Mouse (Mus musculus): ENCODE results near the gene Irx1.

Irx1 gene

DNA sequence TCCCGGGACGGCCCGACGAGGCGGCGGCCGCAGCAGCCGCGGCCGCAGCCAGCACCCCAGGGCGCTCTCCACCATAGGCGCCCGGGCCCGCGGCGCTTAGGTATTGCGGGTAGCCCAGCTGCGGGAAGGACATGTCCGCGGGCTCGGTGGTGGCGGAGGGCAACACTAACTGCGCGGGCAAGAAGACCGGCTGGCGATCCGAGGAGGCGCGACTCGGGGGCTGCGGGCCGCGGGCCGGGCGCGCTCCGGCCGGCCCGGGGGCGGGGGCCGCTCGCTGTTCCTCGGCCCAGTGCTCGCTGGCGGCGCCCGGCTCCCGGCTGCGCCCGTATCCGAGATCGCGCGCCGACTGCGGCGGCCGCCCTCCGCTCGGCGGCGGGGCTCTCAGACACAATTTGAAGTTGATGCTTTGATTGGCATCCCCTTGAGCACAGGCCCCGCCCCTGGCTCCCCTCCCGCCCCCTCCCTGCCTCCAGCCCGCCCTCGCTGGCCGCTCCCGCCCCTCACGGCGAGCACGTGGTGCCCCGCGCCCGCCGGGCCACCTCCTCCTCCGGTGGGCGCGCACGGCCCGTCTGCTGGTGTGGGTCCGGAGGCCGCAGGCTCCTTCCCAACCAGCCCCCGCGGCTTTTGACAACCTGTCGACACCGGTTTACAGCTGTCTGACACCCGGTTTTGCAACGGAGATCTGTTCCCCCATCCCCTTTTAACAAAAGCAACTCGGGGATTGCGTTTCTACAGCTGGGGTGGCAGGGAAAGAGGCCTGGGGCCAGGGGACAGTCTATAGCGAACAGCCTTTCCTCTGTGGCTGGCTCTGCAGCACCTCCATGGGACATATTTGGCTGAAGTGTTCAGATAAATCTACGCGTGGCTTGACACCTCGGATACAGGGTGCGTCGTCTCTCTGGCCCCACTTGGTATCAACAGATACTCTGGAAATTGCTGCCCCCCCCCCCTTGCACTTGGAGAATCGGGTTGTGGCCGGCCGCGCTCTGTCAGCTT is at the start of gene Irx1:
Gene Irx1 (minus strand): TSS at position 368 of the 996 bp plus-strand sequence.
- WGBS = 1% methylated on average over 98 of the region's 100 CpGs

GRCm38 (mm10) chr13:71979932-71980655 is 16.6 kb upstream of the Irx1 start:
- WGBS = 66% methylated on average over 5 of the region's 5 CpGs

GRCm38 (mm10) chr13:71975753-71976152 is 12.2 kb upstream of the Irx1 start:
- WGBS = 83% methylated on average over 3 of the region's 3 CpGs

DNA sequence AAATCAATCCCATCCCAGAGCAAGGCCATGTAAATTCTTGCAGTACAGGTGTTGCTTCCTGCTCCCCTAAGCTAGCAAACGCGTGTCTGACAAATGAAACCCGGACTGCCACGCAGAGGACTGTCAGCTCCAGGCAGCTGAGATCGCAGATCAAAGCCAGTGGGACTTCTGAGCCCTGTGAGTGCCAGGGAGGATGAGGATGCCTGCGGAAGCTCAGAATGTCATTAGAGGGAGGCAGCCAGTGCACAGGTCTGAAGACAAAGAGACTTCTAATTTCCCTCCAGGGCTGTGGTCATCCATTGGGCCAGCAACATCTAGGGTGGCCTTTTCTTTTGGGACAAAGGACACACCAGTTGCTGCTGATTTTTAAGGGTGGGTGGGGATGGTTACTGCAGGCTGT is 4.8 kb upstream of the Irx1 start:
- WGBS = 2% methylated on average over 6 of the region's 6 CpGs

DNA sequence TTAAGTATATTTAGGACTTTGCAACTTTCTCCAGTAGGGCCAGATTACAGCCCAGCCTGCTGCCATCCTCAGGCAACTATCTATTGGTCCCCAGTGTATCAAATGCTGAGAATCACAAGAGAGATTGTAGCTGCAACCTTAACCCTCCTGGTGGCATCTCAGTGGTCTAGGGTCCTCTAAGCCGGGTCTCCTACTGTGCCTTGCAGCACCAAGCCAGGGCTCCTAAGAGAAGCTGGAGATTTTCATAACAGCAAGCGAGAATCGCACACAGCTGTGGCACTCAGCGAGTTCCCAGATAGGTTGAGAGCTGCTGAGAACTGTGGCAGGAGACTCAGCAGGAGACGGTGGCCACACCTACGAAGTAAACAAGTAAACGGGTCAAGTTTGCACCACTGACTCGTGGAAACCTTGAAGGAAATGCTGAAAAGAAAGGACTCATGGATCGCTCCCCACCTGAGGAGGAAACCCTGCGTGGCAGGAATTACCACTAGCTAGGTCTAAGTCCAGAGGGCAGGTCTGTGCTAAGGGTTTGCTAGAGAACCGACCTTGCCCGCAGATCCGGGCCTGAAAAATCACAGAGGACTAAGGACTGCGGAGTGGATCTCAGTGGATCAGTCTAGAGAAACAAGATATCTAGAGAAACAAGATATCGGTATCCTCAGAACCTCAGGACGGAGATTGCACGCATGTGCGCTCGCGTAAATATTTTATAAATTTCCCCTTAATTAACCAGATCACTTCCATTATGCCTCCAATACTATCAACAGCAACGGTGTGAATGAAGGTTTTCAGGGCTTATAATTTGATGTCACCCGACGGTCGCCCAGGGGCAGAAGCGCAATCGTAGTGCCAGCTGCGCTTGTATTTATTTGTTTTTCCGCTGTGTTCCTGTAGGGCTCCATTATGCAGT is 4.1 kb upstream of the Irx1 start:
- WGBS = 6% methylated on average over 28 of the region's 28 CpGs

DNA sequence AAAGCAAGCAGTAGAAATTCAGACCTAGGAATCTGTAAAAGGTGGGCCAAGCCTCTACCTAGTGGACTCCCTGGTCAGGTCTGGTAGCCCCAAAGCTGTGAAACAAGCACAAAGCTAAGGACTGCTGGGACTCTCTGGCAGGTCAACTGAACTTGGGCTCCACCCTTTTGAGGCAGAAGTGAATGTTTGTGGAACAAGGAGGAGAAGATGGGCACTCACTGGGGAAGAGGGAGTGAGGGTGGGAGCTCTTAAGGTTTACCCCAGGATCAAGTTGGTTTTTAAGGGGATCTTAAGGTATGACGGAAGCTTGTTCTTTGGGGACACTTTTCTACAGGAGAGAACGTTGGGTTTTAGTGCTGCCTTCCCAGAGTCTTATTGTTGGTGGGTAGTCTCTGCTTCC is 3.1 kb upstream of the Irx1 start:
- 23% methylated on average over 2 of the region's 2 CpGs for WGBS

DNA sequence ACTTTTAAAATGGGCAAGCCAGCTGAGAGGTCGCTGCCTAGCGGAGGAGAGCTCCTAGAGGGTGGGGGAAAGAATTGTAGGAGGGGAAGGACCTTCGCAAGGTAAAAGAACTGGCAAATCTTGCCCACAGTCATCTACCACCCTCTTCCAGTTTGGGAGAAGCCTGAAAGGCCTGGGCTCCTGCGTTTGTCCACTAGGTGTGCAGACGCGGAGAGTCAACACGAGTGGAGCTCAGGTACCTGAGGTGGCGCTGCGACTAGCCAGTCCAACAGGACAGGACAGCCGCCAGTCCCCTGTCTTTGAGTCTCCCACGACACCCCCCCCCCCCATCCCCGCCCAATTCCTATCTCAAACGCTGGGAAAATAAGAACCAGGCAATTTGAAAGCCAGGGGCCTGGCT is 843 bp upstream of the Irx1 start:
- WGBS = 6% methylated on average over 13 of the region's 13 CpGs

DNA sequence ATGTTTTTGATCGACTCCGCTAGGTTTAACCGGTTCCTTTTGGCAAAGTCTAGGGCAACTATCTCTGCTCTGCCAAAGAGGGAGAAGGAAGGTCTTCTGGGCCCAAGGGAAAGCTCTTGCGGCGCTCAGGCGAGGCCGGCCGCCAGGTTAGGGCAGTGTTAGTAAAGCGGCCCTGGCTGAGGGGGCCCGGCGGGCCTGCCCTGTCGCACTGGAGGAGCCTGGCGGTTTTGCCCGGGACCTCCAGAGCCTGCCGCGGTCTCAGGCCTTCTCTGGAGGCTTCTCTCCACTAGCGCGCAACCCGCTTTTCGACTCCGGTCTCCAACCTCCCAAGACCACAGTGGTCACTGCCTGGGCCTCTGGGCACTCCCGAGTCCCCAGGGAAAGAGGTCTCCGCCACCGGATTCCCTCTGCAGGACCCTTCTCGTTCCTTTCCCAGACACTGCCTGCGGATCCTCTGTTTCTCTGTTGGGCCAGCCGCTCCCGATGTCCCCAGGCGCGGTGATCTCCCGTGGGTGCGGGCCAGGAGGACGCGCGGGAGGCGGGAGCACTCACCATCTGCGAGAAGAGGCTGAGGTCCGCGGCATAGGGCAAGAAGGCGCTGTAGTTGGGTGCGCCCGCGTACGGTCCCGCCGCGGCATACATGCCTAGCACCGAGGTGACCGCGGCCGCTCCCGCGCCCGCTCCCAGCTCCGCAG is 715 bp downstream of the Irx1 start:
- 1% methylated on average over 55 of the region's 55 CpGs for WGBS

GRCm38 (mm10) chr13:71961891-71962660 is 1.4 kb downstream of the Irx1 start:
- 7% methylated on average over 25 of the region's 25 CpGs for WGBS

DNA sequence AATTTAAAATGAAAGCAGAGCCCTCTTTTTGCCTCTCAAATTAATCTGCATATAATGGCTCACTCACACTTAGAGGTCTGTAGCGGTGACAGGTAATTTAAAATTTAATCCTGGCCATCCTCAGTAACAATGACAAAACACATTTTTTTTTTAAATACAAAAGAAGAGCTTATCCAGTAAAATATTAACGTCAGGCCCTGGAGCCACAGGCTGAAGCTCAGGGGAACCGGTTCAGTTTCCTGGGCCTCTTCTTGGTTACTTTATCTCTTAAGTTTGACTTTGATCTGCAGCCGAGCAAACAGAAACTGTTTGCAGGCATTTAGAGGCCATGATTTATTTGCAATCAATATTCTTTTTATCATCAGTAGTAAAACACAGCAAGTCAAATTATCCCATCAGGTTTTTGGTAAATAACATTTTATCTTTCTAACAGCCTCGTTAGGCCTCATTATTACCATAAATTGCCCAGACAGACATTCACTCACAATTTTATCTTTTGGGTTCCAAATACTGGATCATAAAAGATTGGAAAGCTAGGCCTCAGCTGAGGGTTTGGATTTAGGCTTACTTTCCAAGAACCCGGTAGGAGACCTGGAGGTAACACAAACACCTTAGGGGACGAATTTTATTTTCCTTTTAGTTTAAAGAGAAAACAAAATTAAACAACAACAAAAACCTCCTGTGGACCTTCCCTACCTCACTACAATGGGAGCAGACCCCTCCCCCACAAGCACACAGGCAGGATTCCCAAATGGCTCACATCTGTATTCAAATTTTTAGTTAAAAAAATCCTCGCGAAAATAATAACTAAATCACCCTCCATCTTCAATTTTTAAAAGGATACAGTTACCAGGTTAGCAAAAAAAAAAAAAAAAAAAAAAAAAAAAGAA is 2.4 kb downstream of the Irx1 start:
- WGBS = 21% methylated on average over 9 of the region's 9 CpGs

GRCm38 (mm10) chr13:71960277-71960672 is 3.2 kb downstream of the Irx1 start:
- 11% methylated on average over 9 of the region's 9 CpGs for WGBS

GRCm38 (mm10) chr13:71959361-71960276 is 3.9 kb downstream of the Irx1 start:
- 9% methylated on average over 76 of the region's 76 CpGs for WGBS

DNA sequence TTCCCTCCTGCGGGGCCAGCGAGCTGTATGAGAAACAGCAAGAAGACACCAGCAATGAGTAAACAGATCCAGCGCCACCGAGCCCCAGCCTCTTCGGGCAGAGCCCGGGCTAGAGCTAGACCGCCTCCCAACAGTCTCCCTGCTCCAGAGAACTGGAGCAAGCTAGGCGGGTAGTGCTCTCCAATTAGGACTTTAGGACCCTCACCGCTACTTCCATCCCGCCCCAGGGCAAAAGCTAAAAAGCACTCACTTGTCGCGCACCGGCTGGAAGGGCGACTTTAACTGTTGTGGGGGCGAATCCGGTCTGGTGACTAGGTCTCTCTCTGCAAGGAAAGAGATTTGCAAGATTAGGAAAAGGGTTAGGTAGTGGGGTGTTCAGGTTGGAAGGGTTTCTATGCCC is 4.9 kb downstream of the Irx1 start:
- 5% methylated on average over 16 of the region's 16 CpGs for WGBS

- 9% methylated on average over 21 of the region's 21 CpGs for WGBS
Observed at GRCm38 (mm10) chr13:71957811-71958351, 5.6 kb downstream of the Irx1 start.

GRCm38 (mm10) chr13:71957147-71957546 is 6.4 kb downstream of the Irx1 start:
- 15% methylated on average over 18 of the region's 18 CpGs for WGBS

- 7% methylated on average over 9 of the region's 9 CpGs for WGBS
Observed at GRCm38 (mm10) chr13:71956481-71956880, 7.0 kb downstream of the Irx1 start.

DNA sequence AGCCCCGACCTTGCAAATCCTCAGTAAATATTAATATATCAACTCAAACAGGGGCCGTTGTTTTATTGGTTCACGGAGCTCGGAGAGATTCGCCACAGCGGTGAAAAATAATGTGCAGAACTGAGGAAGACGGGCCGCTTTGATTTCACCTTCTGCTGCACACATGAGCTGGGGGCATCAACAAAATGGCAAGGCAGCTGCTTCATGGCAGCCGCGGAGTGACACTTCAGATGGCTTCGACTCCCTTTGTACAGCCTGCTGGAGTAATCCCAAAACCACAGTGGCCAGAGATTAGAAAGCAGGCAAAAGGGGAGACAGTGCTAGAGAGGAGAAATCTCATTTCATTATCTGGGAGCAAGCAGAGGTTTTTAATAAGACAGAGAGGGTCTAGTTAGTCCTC is 11.6 kb downstream of the Irx1 start:
- 71% methylated on average over 11 of the region's 11 CpGs for WGBS

- 73% methylated on average over 5 of the region's 5 CpGs for WGBS
Observed at GRCm38 (mm10) chr13:71949859-71950258, 13.7 kb downstream of the Irx1 start.

Data from cerebral cortex, adult 2 months (tissue).